Mouse (Mus musculus) hindbrain, embryonic 16.5 days (tissue): ENCODE measurements at regions not wholly inside any gene's neighbourhood (a gene's known extent, or its start where the extent isn't known, plus 50 kb on each side); places are given as distances from the start of the nearest gene placed in this dataset.
A peak's percentile ranks its signal among the peaks of the same experiment; 100 is the strongest.

Experiments
- ATAC-seq: fragments of 200-750 bp; cut with Nextera tagmentation; 2 replicates; pipeline ENCODE4 v1.8.0; 2017; ENCODE audit warnings: moderate TSS enrichment, moderate library complexity
- H3K27ac ChIP-seq: fragments of 300-500 bp; sonication (generic); 2 replicates; pipeline ENCODE4 v1.5.1; 2014; ENCODE audit warnings: low read depth, mild to moderate bottlenecking, control low read depth, low read length, moderate library complexity
- H3K27me3 ChIP-seq: fragments of 300-500 bp; sonication (generic); replicated peaks from 2 replicates; pipeline ENCODE4 v1.6.1; 2014; ENCODE audit warnings: low read length; ENCODE audit not compliant: control insufficient read depth, insufficient read depth
- H3K36me3 ChIP-seq: fragments of 300-500 bp; sonication (generic); 2 replicates; pipeline ENCODE4 v1.6.1; 2014; ENCODE audit warnings: mild to moderate bottlenecking, low read length, moderate library complexity, mixed read lengths; ENCODE audit not compliant: control insufficient read depth, insufficient read depth
- H3K4me1 ChIP-seq: fragments of 300-500 bp; sonication (generic); 2 replicates; pipeline ENCODE4 v1.6.1; 2014; ENCODE audit warnings: low read depth, low read length; ENCODE audit not compliant: control insufficient read depth, insufficient read depth
- H3K4me2 ChIP-seq: fragments of 300-500 bp; sonication (generic); 2 replicates; pipeline ENCODE4 v1.6.1; 2014; ENCODE audit warnings: mild to moderate bottlenecking, low read length, control low read depth, moderate library complexity
- H3K4me3 ChIP-seq: fragments of 300-500 bp; sonication (generic); 2 replicates; pipeline ENCODE4 v1.5.1; 2014; ENCODE audit warnings: mild to moderate bottlenecking, low read length, control low read depth, moderate library complexity
- H3K9ac ChIP-seq: fragments of 300-500 bp; sonication (generic); 2 replicates; pipeline ENCODE4 v1.6.1; 2014; ENCODE audit warnings: low read depth, mild to moderate bottlenecking, control low read depth, low read length, moderate library complexity
- H3K9me3 ChIP-seq: fragments of 300-500 bp; sonication (generic); 2 replicates; pipeline ENCODE4 v1.6.1; 2014; ENCODE audit warnings: mild to moderate bottlenecking, low read length, moderate library complexity; ENCODE audit not compliant: control insufficient read depth
- WGBS: fragments of 180-500 bp; shearing (Covaris S2); extraction: QIAGEN DNeasy Blood & Tissue Kit; methylation state at CpG from one replicate; pipeline ENCODE4 v1.1.7; 2014; 5-methylcytosine and 5-hydroxymethylcytosine counted together

GRCm38 (mm10) chr8:86428998-86429651 lies 151.4 kb downstream of the Abcc12 start:
- whole genome bisulfite sequencing, result 94% methylated on average over 2 of the region's 2 CpGs
- ATAC-seq, result peak; percentile 73
- no peak overlapping the region for H3K9ac ChIP-seq

GRCm38 (mm10) chr8:86428131-86428530 lies 152.4 kb downstream of the Abcc12 start:
- ATAC-seq, result no peak
- no peak overlapping the region for H3K9ac ChIP-seq
- no peak overlapping the region for H3K4me3 ChIP-seq
- no peaks in the 10 kb centered on the region for H3K27me3 ChIP-seq
- H3K27ac ChIP-seq, result no peak overlapping the region
- 45% methylated on average over 5 of the region's 5 CpGs for WGBS
- H3K4me2 ChIP-seq, result no peak overlapping the region
- H3K36me3 ChIP-seq, result no peaks in the 10 kb centered on the region
- no peaks in the 10 kb centered on the region for H3K9me3 ChIP-seq
- H3K4me1 ChIP-seq, result no peaks in the 10 kb centered on the region; the same call in 1 of the 2 replicates

More at GRCm38 (mm10) chr8:86428998-86429651, 151.4 kb downstream of the Abcc12 start:
- Histone ChIP-seq H3K9me3 (no peaks in the 10 kb centered on the region), H3K4me3 (no peak overlapping the region), H3K27ac (peak overlapping the region; percentile 48; the same call in 1 of the 2 replicates), H3K36me3 (no peaks in the 10 kb centered on the region), H3K27me3 (no peaks in the 10 kb centered on the region), H3K4me1 (no peaks in the 10 kb centered on the region; the same call in 1 of the 2 replicates), H3K4me2 (no peak overlapping the region)

- no peak overlapping the region for H3K27ac ChIP-seq
- no peaks in the 10 kb centered on the region for H3K36me3 ChIP-seq
- H3K27me3 ChIP-seq, result no peaks in the 10 kb centered on the region
- no peak overlapping the region for H3K9ac ChIP-seq
- no peak overlapping the region for H3K4me3 ChIP-seq
- no peaks in the 10 kb centered on the region for H3K9me3 ChIP-seq
- H3K4me2 ChIP-seq, result no peak overlapping the region
- no peak for ATAC-seq
- WGBS, result 65% methylated on average over 4 of the region's 4 CpGs
- H3K4me1 ChIP-seq, result no peaks in the 10 kb centered on the region; the same call in 1 of the 2 replicates
These were observed 154.4 kb downstream of the Abcc12 start for GRCm38 (mm10) chr8:86426056-86426455.

GRCm38 (mm10) chr8:86425382-86425781 lies 155.1 kb downstream of the Abcc12 start:
- WGBS, result 91% methylated on average over 3 of the region's 3 CpGs
- no peak overlapping the region for H3K9ac ChIP-seq

GRCm38 (mm10) chr8:86419059-86419651 lies 161.3 kb downstream of the Abcc12 start:
- Histone ChIP-seq H3K4me1 (no peaks in the 10 kb centered on the region; the same call in 1 of the 2 replicates), H3K27me3 (no peaks in the 10 kb centered on the region), H3K9ac (no peak overlapping the region), H3K27ac (no peak overlapping the region), H3K4me3 (no peak overlapping the region), H3K4me2 (no peak overlapping the region), H3K36me3 (no peaks in the 10 kb centered on the region), H3K9me3 (no peaks in the 10 kb centered on the region)
- WGBS, result 45% methylated on average over 5 of the region's 5 CpGs
- ATAC-seq, result no peak

More at GRCm38 (mm10) chr8:86425382-86425781, 155.1 kb downstream of the Abcc12 start:
- Histone ChIP-seq H3K4me1 (no peaks in the 10 kb centered on the region; the same call in 1 of the 2 replicates), H3K27ac (no peak overlapping the region), H3K9me3 (no peaks in the 10 kb centered on the region), H3K4me3 (no peak overlapping the region), H3K36me3 (no peaks in the 10 kb centered on the region), H3K4me2 (no peak overlapping the region), H3K27me3 (no peaks in the 10 kb centered on the region)
- no peak for ATAC-seq

- H3K4me1 ChIP-seq, result no peaks in the 10 kb centered on the region; the same call in 1 of the 2 replicates
- no peak overlapping the region for H3K4me2 ChIP-seq
- no peak overlapping the region for H3K9ac ChIP-seq
- no peak overlapping the region for H3K27ac ChIP-seq
- H3K4me3 ChIP-seq, result no peak overlapping the region
- H3K9me3 ChIP-seq, result no peaks in the 10 kb centered on the region
- ATAC-seq, result no peak
- H3K27me3 ChIP-seq, result no peaks in the 10 kb centered on the region
- no peaks in the 10 kb centered on the region for H3K36me3 ChIP-seq
- WGBS, result 35% methylated on average over 7 of the region's 7 CpGs
These were observed 162.0 kb downstream of the Abcc12 start for GRCm38 (mm10) chr8:86418414-86418981.

- H3K9me3 ChIP-seq, result no peaks in the 10 kb centered on the region
- 88% methylated on average over 2 of the region's 2 CpGs for WGBS
- no peak for ATAC-seq
- no peaks in the 10 kb centered on the region for H3K36me3 ChIP-seq
- H3K4me1 ChIP-seq, result no peaks in the 10 kb centered on the region; the same call in 1 of the 2 replicates
- H3K27ac ChIP-seq, result no peak overlapping the region
- H3K4me2 ChIP-seq, result no peak overlapping the region
- H3K9ac ChIP-seq, result no peak overlapping the region
- H3K4me3 ChIP-seq, result no peak overlapping the region
- no peaks in the 10 kb centered on the region for H3K27me3 ChIP-seq
These were observed 165.3 kb downstream of the Abcc12 start for GRCm38 (mm10) chr8:86415208-86415607.

- Histone ChIP-seq H3K4me2 (no peak overlapping the region), H3K9ac (no peak overlapping the region), H3K4me3 (no peak overlapping the region), H3K4me1 (no peaks in the 10 kb centered on the region), H3K27ac (no peak overlapping the region), H3K9me3 (no peaks in the 10 kb centered on the region), H3K27me3 (no peaks in the 10 kb centered on the region), H3K36me3 (no peaks in the 10 kb centered on the region)
- 78% methylated on average over 8 of the region's 8 CpGs for WGBS
- ATAC-seq, result no peak
These were observed 169.3 kb downstream of the Abcc12 start for GRCm38 (mm10) chr8:86411232-86411631.

GRCm38 (mm10) chr8:86406196-86406595 lies 174.3 kb downstream of the Abcc12 start:
- ATAC-seq, result no peak
- H3K9ac ChIP-seq, result no peak overlapping the region
- no peaks in the 10 kb centered on the region for H3K36me3 ChIP-seq
- H3K27me3 ChIP-seq, result no peaks in the 10 kb centered on the region
- no peak overlapping the region for H3K4me2 ChIP-seq
- no peaks in the 10 kb centered on the region for H3K9me3 ChIP-seq
- no peak overlapping the region for H3K4me3 ChIP-seq
- no peak overlapping the region for H3K27ac ChIP-seq
- H3K4me1 ChIP-seq, result peaks cover 2% of the 10 kb centered on the region
- WGBS, result 59% methylated on average over 3 of the region's 3 CpGs
